Mouse (Mus musculus) testis, adult 2 months (tissue): ENCODE measurements around the gene Emx2.

ENCODE experiments used
- CTCF ChIP-seq: fragments of 200-500 bp; IDR thresholded peaks from 2 replicates; pipeline ENCODE4 v1.5.1; 2012; ENCODE audit warnings: low read depth, mild to moderate bottlenecking, inconsistent platforms, low read length, moderate library complexity; ENCODE audit not compliant: control insufficient read depth, insufficient read depth, insufficient replicate concordance
- POLR2A ChIP-seq: fragments of 200-500 bp; IDR thresholded peaks from 2 replicates; pipeline ENCODE4 v1.6.1; 2012; ENCODE audit warnings: low read depth, mild to moderate bottlenecking, inconsistent platforms, low read length, moderate library complexity; ENCODE audit not compliant: control insufficient read depth

DNA sequence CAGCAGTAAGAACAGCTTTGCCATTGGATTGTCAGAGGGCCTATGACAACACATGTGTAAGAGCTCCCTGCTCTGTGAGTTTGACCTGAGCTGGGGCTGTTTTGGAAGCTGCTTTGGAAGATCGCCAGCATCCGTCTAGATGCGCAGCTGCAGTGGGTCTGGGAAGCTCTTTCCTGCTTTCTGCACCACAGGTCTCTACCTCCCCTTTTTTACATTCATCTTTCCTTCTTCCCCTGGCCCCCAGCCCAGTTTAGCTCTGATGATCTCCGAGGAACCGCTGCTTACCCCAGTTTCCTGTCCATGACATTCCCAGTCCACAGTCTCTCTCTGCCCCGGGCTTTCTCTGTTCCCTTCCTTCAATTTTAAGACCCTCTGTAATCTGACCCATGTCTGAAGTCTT lies 25.9 kb upstream of the Emx2 start:
- TF ChIP-seq CTCF (no peak), POLR2A (no peak)
